Mouse (Mus musculus) G1E (cell line): ENCODE data around the gene Zranb3.

Experiments used
- GATA1 ChIP-seq: IDR thresholded peaks from 2 replicates; pipeline ENCODE4 v1.6.1; 2012; ENCODE audit warnings: borderline replicate concordance, low read length, inconsistent platforms, mixed read lengths
- POLR2AphosphoS5 ChIP-seq: IDR thresholded peaks from 2 replicates; pipeline ENCODE4 v1.6.1; 2012; ENCODE audit warnings: low read depth, low read length, inconsistent platforms; ENCODE audit not compliant: insufficient replicate concordance

DNA sequence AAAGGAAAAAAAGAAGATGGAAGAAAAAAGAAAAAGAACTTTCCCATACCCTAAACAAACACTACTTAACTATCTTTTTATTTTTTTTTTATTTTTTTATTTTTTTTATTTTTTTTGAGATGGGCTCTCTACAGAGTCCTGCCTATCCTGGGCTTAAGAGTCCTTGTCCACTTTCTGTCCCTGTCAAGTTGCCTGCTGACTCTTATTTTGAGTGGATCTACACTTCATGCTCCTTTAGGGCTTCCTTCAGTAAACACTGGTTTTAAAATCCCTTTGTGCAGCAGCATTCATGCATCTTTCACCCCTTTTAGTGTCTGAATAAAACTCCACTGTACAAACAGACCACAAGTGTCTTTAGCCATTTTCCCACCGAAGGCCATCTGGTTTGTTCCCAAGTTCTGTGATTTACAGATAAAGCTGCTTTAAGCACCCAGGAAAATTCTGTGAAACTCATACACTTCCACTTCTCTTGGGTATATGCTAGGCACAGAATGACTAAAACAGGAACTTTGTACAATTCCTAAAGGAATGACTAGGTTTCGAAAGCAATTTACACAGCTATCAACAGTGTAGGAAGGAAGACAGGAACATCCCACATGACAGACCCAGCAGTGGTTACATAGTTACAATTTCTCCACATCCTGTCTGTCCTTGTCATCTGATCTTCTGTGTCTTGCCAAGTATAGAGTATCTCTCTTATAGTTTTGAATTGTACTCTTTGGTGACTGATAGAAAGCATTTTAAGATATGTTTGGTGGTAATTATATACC lies 82.7 kb downstream of the Zranb3 start:
- TF ChIP-seq GATA1, result no peak
- no peak for TF ChIP-seq POLR2AphosphoS5
